Mouse (Mus musculus) gastrocnemius, adult 8-10 months (tissue): ENCODE measurements around the gene Bmp7. TPM values are rescaled to one million over a fixed set of nuclear protein-coding genes. Genes with fewer than 3 reads are reported as not detected.

ENCODE experiments used
- DNase-seq, 2 experiments: peaks; one replicate each; pipeline ENCODE4 v3.0.0; 2022; ENCODE audit warnings: low spot score in 2 of 2
- total RNA-seq, 4 experiments: library from RNA; stranded (reverse); gene quantifications; 2 replicates each; pipeline ENCODE4 v1.2.4; 2022

Gene Bmp7
- total RNA-seq, 4 experiments from 2014 or later, result 0.10 to 1.4 (median 0.25) TPM

GRCm38 (mm10) chr2:172856549-172856948 is 83.6 kb downstream of the Bmp7 start:
- DNase-seq, result no peak

GRCm38 (mm10) chr2:172854136-172854535 is 86.0 kb downstream of the Bmp7 start:
- DNase-seq, result no peak

GRCm38 (mm10) chr2:172851773-172852172 is 88.3 kb downstream of the Bmp7 start:
- no peak for DNase-seq

GRCm38 (mm10) chr2:172848193-172848592 is 91.9 kb downstream of the Bmp7 start:
- no peak for DNase-seq

- no peak for DNase-seq
These were observed 93.9 kb downstream of the Bmp7 start for GRCm38 (mm10) chr2:172846311-172846575.

GRCm38 (mm10) chr2:172845536-172846310 is 94.4 kb downstream of the Bmp7 start:
- DNase-seq, result no peak

GRCm38 (mm10) chr2:172843903-172844302 is 96.2 kb downstream of the Bmp7 start:
- DNase-seq, result no peak

GRCm38 (mm10) chr2:172842306-172842705 is 97.8 kb downstream of the Bmp7 start:
- DNase-seq, result no peak

GRCm38 (mm10) chr2:172840905-172841750 is 99.0 kb downstream of the Bmp7 start:
- no peak for DNase-seq

- DNase-seq, result no peak
These were observed 100.7 kb downstream of the Bmp7 start for GRCm38 (mm10) chr2:172839317-172839980.

GRCm38 (mm10) chr2:172836516-172836915 is 103.6 kb downstream of the Bmp7 start:
- no peak for DNase-seq

- peak in 1 of 2 experiments; percentile 39 for DNase-seq
These were observed 106.9 kb downstream of the Bmp7 start for GRCm38 (mm10) chr2:172833196-172833595.

- peak; percentile 49 for DNase-seq
These were observed 108.4 kb downstream of the Bmp7 start for GRCm38 (mm10) chr2:172831762-172832161.

GRCm38 (mm10) chr2:172831133-172831532 is 109.0 kb downstream of the Bmp7 start:
- peak; percentile 49 to 60 for DNase-seq

- no peak for DNase-seq
These were observed 111.9 kb downstream of the Bmp7 start for GRCm38 (mm10) chr2:172828229-172828628.

- DNase-seq, result no peak
These were observed 112.6 kb downstream of the Bmp7 start for GRCm38 (mm10) chr2:172827564-172827963.

- no peak for DNase-seq
These were observed 114.4 kb downstream of the Bmp7 start for GRCm38 (mm10) chr2:172825785-172826145.

- no peak for DNase-seq
These were observed 115.0 kb downstream of the Bmp7 start for GRCm38 (mm10) chr2:172824906-172825784.

GRCm38 (mm10) chr2:172818631-172819230 is 121.4 kb downstream of the Bmp7 start:
- DNase-seq, result no peak
